Mouse (Mus musculus) neural tube, embryonic 13.5 days (tissue): Measurements from ENCODE around the gene Tubal3. TPM values are rescaled to one million over a fixed set of nuclear protein-coding genes. Genes with fewer than 3 reads are reported as not detected.

ENCODE experiments used
- ATAC-seq: fragments of 200-750 bp; cut with Nextera tagmentation; 2 replicates; pipeline ENCODE4 v1.8.0; 2017; ENCODE audit warnings: low read depth, mild to moderate bottlenecking, moderate TSS enrichment, moderate library complexity
- H3K27ac ChIP-seq: fragments of 300-500 bp; sonication (generic); replicated peaks from 2 replicates; pipeline ENCODE4 v1.5.1; 2015; ENCODE audit warnings: moderate library complexity, mild to moderate bottlenecking, inconsistent platforms
- H3K27me3 ChIP-seq: fragments of 300-500 bp; sonication (generic); 2 replicates; pipeline ENCODE4 v1.6.1; 2015; ENCODE audit warnings: mild to moderate bottlenecking, inconsistent platforms
- H3K36me3 ChIP-seq: fragments of 300-500 bp; sonication (generic); 2 replicates; pipeline ENCODE4 v1.6.1; 2015; ENCODE audit warnings: mild to moderate bottlenecking, inconsistent platforms
- H3K4me1 ChIP-seq: fragments of 300-500 bp; sonication (generic); replicated peaks from 2 replicates; pipeline ENCODE4 v1.6.1; 2015; ENCODE audit warnings: inconsistent platforms
- H3K4me2 ChIP-seq: fragments of 300-500 bp; sonication (generic); 2 replicates; pipeline ENCODE4 v1.6.1; 2015; ENCODE audit warnings: inconsistent platforms, mild to moderate bottlenecking, moderate library complexity
- H3K4me3 ChIP-seq: fragments of 300-500 bp; sonication (generic); 2 replicates; pipeline ENCODE4 v1.5.1; 2015; ENCODE audit warnings: mild to moderate bottlenecking, inconsistent platforms
- H3K9ac ChIP-seq: fragments of 300-500 bp; sonication (generic); 2 replicates; pipeline ENCODE4 v1.6.1; 2015; ENCODE audit warnings: moderate library complexity, mild to moderate bottlenecking, inconsistent platforms
- H3K9me3 ChIP-seq: fragments of 300-500 bp; sonication (generic); 2 replicates; pipeline ENCODE4 v1.6.1; 2016; ENCODE audit warnings: inconsistent platforms
- WGBS: fragments of 180-500 bp; shearing (Covaris S2); methylation state at CpG from one replicate; pipeline ENCODE4 v1.1.7; 2015; 5-methylcytosine and 5-hydroxymethylcytosine counted together
- microRNA-seq: library from miRNA; unstranded; fragments of <30 nt; microRNA quantifications from one replicate; pipeline ENCODE4, GENCODE M21; 2016
- polyA plus RNA-seq: library from polyadenylated mRNA; unstranded; fragments of >200 nt; fragmentation: Nextera tagmentation; extraction: Ambion mirVana; gene quantifications from 2 replicates; pipeline ENCODE4 v1.2.1, GENCODE M21; 2015

Tubal3 gene
- polyA plus RNA-seq, 1 experiment from 2014 or later, result not detected

- Histone ChIP-seq H3K4me3 (no peak overlapping the region), H3K4me2 (no peak overlapping the region)
These were observed 7.6 kb downstream of the Tubal3 start for GRCm38 (mm10) chr13:3925632-3926031.

GRCm38 (mm10) chr13:3926046-3926445 lies 8.0 kb downstream of the Tubal3 start:
- Histone ChIP-seq H3K36me3 (no peaks in the 10 kb centered on the region), H3K9ac (no peak overlapping the region), H3K27ac (no peak overlapping the region), H3K27me3 (no peaks in the 10 kb centered on the region), H3K4me3 (no peak overlapping the region), H3K9me3 (no peaks in the 10 kb centered on the region), H3K4me1 (no peaks in the 10 kb centered on the region), H3K4me2 (no peak overlapping the region)
- WGBS, result 94% methylated on average over 6 of the region's 6 CpGs
- ATAC-seq, result no peak

More at GRCm38 (mm10) chr13:3925632-3926031, 7.6 kb downstream of the Tubal3 start:
- WGBS, result 84% methylated on average over 6 of the region's 6 CpGs
- no peaks in the 10 kb centered on the region for H3K4me1 ChIP-seq
- no peaks in the 10 kb centered on the region for H3K9me3 ChIP-seq
- no peak for ATAC-seq
- H3K36me3 ChIP-seq, result no peaks in the 10 kb centered on the region
- no peak overlapping the region for H3K27ac ChIP-seq
- no peaks in the 10 kb centered on the region for H3K27me3 ChIP-seq
- H3K9ac ChIP-seq, result no peak overlapping the region

- no peak overlapping the region for H3K4me3 ChIP-seq
- no peaks in the 10 kb centered on the region for H3K4me1 ChIP-seq
- no peak overlapping the region for H3K27ac ChIP-seq
- H3K9me3 ChIP-seq, result no peaks in the 10 kb centered on the region
- H3K27me3 ChIP-seq, result no peaks in the 10 kb centered on the region
- H3K36me3 ChIP-seq, result no peaks in the 10 kb centered on the region
- WGBS, result 81% methylated on average over 7 of the region's 7 CpGs
- no peak overlapping the region for H3K9ac ChIP-seq
- ATAC-seq, result no peak
- no peak overlapping the region for H3K4me2 ChIP-seq
These were observed 26.6 kb downstream of the Tubal3 start for GRCm38 (mm10) chr13:3944699-3945098.

GRCm38 (mm10) chr13:3945249-3945648 lies 27.2 kb downstream of the Tubal3 start, which contains the start of gene Ucn3:
Gene Ucn3 (minus strand): TSS chr13:3945349.
- no peak for ATAC-seq
- no peak within 1 kb of the TSS for H3K9ac ChIP-seq
- H3K27me3 ChIP-seq, result no peaks in the 10 kb centered on the region
- H3K4me1 ChIP-seq, result no peaks in the 10 kb centered on the region
- H3K36me3 ChIP-seq, result no peaks in the 10 kb centered on the region
- WGBS, result 74% methylated on average over 2 of the region's 2 CpGs
- H3K9me3 ChIP-seq, result no peaks in the 10 kb centered on the region
- H3K4me2 ChIP-seq, result no peak within 1 kb of the TSS
- H3K4me3 ChIP-seq, result no peak within 1 kb of the TSS
- no peak within 1 kb of the TSS for H3K27ac ChIP-seq

GRCm38 (mm10) chr13:3947267-3947666 lies 29.2 kb downstream of the Tubal3 start:
- no peak for ATAC-seq
- Histone ChIP-seq H3K36me3 (no peaks in the 10 kb centered on the region), H3K9me3 (no peaks in the 10 kb centered on the region), H3K9ac (no peak overlapping the region), H3K27ac (no peak overlapping the region), H3K4me3 (no peak overlapping the region), H3K4me2 (no peak overlapping the region), H3K27me3 (no peaks in the 10 kb centered on the region), H3K4me1 (no peaks in the 10 kb centered on the region)
- WGBS, result 89% methylated on average over 4 of the region's 4 CpGs

GRCm38 (mm10) chr13:3949477-3949876 lies 31.4 kb downstream of the Tubal3 start:
- Histone ChIP-seq H3K4me2 (no peak overlapping the region), H3K9me3 (no peaks in the 10 kb centered on the region), H3K27me3 (no peaks in the 10 kb centered on the region), H3K9ac (no peak overlapping the region), H3K27ac (no peak overlapping the region), H3K4me1 (no peaks in the 10 kb centered on the region), H3K36me3 (no peaks in the 10 kb centered on the region), H3K4me3 (no peak overlapping the region)
- ATAC-seq, result no peak
- WGBS, result 88% methylated on average over 4 of the region's 4 CpGs

GRCm38 (mm10) chr13:3951198-3951914 lies 33.3 kb downstream of the Tubal3 start:
- Histone ChIP-seq H3K27ac (no peak overlapping the region), H3K4me2 (no peak overlapping the region), H3K36me3 (no peaks in the 10 kb centered on the region), H3K4me1 (no peaks in the 10 kb centered on the region), H3K9me3 (no peaks in the 10 kb centered on the region), H3K4me3 (no peak overlapping the region), H3K9ac (no peak overlapping the region), H3K27me3 (no peaks in the 10 kb centered on the region)
- 81% methylated on average over 6 of the region's 6 CpGs for WGBS
- no peak for ATAC-seq

- Histone ChIP-seq H3K27ac (no peak overlapping the region), H3K4me3 (no peak overlapping the region), H3K27me3 (no peaks in the 10 kb centered on the region), H3K9me3 (no peaks in the 10 kb centered on the region), H3K4me2 (no peak overlapping the region), H3K9ac (no peak overlapping the region), H3K36me3 (no peaks in the 10 kb centered on the region), H3K4me1 (no peaks in the 10 kb centered on the region)
- 94% methylated on average over 4 of the region's 4 CpGs for WGBS
- no peak for ATAC-seq
These were observed 50.8 kb downstream of the Tubal3 start for GRCm38 (mm10) chr13:3968849-3969248.

Small RNA genes lying within 50 kb of the gene (microRNA-seq; reads per million reads assigned to microRNA genes)
- gene Gm22460, result not detected

Other genes with a start within 250 kb of the Tubal3 start
- gene Calml3, start 114.0 kb upstream of the Tubal3 start, polyA plus RNA-seq, result not detected in 2 replicates
- gene Calm4, start 80.5 kb upstream of the Tubal3 start, polyA plus RNA-seq, result not detected in 2 replicates
- not detected in 2 replicates for gene Calm5, start 64.1 kb upstream of the Tubal3 start, polyA plus RNA-seq
- gene Net1, start 54 bp upstream of the Tubal3 start, polyA plus RNA-seq, result 18.0 and 21.4 TPM in 2 replicates
- not detected in 2 replicates for gene Ucn3, start 27.1 kb downstream of the Tubal3 start, polyA plus RNA-seq
- 0.79 and 0.88 TPM in 2 replicates for gene Akr1c14, start 130.7 kb downstream of the Tubal3 start, polyA plus RNA-seq
- not detected in 2 replicates for gene Akr1c18, start 232.4 kb downstream of the Tubal3 start, polyA plus RNA-seq